Mouse (Mus musculus): ENCODE results near the gene Cdh13.

- TF ChIP-seq CTCF (IDR thresholded peaks at IDR 0.05; ENCODE audit: control insufficient read depth, insufficient read depth, insufficient replicate concordance, low read depth, low read length) = no peak
- TF ChIP-seq POLR2A (IDR thresholded peaks at IDR 0.05; ENCODE audit: control insufficient read depth, low read depth, low read length) = no peak
Observed at GRCm38 (mm10) chr8:118378985-118379384, 95.5 kb downstream of the Cdh13 start.
